Mouse (Mus musculus) ES-E14 (cell line): ENCODE data around the gene Pars2. TPM values are rescaled to one million over a fixed set of nuclear protein-coding genes. Genes with fewer than 3 reads are reported as not detected.

Experiments used
- DNase-seq: peaks from one replicate; pipeline ENCODE4 v3.0.0-alpha.2; 2013; ENCODE audit warnings: low read depth, low spot score
- H3K27ac ChIP-seq: 2 replicates; pipeline ENCODE4 v1.5.1; 2012; ENCODE audit warnings: low read depth, mild to moderate bottlenecking, low read length, moderate library complexity, mixed read lengths; ENCODE audit not compliant: poor library complexity, insufficient read depth, severe bottlenecking
- H3K36me3 ChIP-seq: 2 replicates; pipeline ENCODE4 v1.6.1; 2012; ENCODE audit warnings: mild to moderate bottlenecking, low read length, moderate library complexity, mixed read lengths; ENCODE audit not compliant: control insufficient read depth, poor library complexity, insufficient read depth, severe bottlenecking
- H3K4me1 ChIP-seq, 2 experiments: fragments of 150-350 bp in 1 of 2; sonication (generic) in 1 of 2; 2 replicates each; pipeline ENCODE4 v1.6.1; 2012; ENCODE audit warnings: low read length in 2 of 2, mild to moderate bottlenecking in 1 of 2, mixed read lengths in 1 of 2; ENCODE audit not compliant: control insufficient read depth in 2 of 2, insufficient read depth in 2 of 2, poor library complexity in 1 of 2
- H3K4me3 ChIP-seq, 2 experiments: fragments of 150-350 bp in 1 of 2; sonication (generic) in 1 of 2; 2 replicates each; pipeline ENCODE4 v1.5.1; 2012; ENCODE audit warnings: low read length in 2 of 2, low read depth in 1 of 2, mild to moderate bottlenecking in 1 of 2, mixed read lengths in 1 of 2; ENCODE audit not compliant: insufficient read depth in 1 of 2, poor library complexity in 1 of 2, severe bottlenecking in 1 of 2
- H3K9ac ChIP-seq: 2 replicates; pipeline ENCODE4 v1.6.1; 2012; ENCODE audit warnings: low read depth, mild to moderate bottlenecking, low read length, mixed read lengths; ENCODE audit not compliant: poor library complexity, insufficient read depth, severe bottlenecking
- H3K9me3 ChIP-seq: fragments of 150-350 bp; sonication (generic); 2 replicates; pipeline ENCODE4 v1.6.1; 2012; ENCODE audit warnings: low read depth, mild to moderate bottlenecking, low read length; ENCODE audit not compliant: control insufficient read depth, insufficient read depth
- CHD2 ChIP-seq: IDR thresholded peaks from 2 replicates; pipeline ENCODE4 v1.6.1; 2014; ENCODE audit warnings: mild to moderate bottlenecking, low read depth, low read length, inconsistent platforms
- HCFC1 ChIP-seq: IDR thresholded peaks from 2 replicates; pipeline ENCODE4 v1.6.1; 2012; ENCODE audit warnings: low read length, inconsistent platforms, borderline replicate concordance; ENCODE audit not compliant: insufficient read depth
- MAFK ChIP-seq: IDR thresholded peaks from 2 replicates; pipeline ENCODE4 v1.6.1; 2014; ENCODE audit warnings: mild to moderate bottlenecking, low read depth, low read length, inconsistent platforms; ENCODE audit not compliant: insufficient read depth
- ZC3H11A ChIP-seq: IDR thresholded peaks from 2 replicates; pipeline ENCODE4 v1.6.1; 2012; ENCODE audit warnings: low read depth, mild to moderate bottlenecking, inconsistent platforms, low read length, borderline replicate concordance
- ZNF384 ChIP-seq: IDR thresholded peaks from 2 replicates; pipeline ENCODE4 v1.6.1; 2012; ENCODE audit warnings: low read depth, low read length, inconsistent platforms
- in situ Hi-C, 2 experiments: fragments of 600-800 bp; cut with MboI; formaldehyde crosslinking; loops; one replicate each; pipeline ENCODE4 v1.15.1; 2025; ENCODE audit warnings: low sequenced_read_pairs in 2 of 2, inconsistent platforms in 1 of 2; ENCODE audit not compliant: unreplicated experiment in 2 of 2
- total RNA-seq: library from RNA; depleted of rRNA; stranded (reverse); fragments of 300-350 nt; gene quantifications from 2 replicates; pipeline ENCODE4 v1.2.3, GENCODE M21; 2012

The Pars2 gene
- total RNA-seq, 1 experiment = 12.1 TPM

DNA sequence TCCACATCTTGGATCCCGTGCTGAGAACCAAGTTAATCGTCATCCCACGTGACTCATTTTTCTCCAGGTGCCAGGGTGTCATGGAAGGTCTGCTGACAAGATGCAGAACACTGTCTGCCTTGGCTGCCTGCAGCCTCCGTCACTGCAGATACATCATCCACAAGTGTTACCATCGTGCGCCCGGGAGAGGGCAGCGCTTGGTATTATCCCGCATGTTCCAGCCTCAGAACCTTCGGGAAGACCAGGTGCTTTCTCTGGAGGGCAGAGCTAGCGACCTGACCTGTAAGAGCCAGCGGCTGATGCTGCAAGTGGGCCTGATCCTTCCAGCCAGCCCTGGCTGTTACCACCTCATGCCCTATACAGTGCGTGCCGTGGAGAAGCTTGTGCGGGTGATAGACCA is 2.2 kb downstream of the Pars2 start:
- peak overlapping the region; percentile 19; the same call in 1 of the 2 replicates for H3K9ac ChIP-seq
- H3K36me3 ChIP-seq = peaks cover 14% of the 10 kb centered on the region; the same call in 1 of the 2 replicates
- DNase-seq = no peak
- H3K4me1 ChIP-seq = peaks cover 4 to 6% of the 10 kb centered on the region in 2 experiments; a peak in 2 of 4 replicates
- TF ChIP-seq ZNF384 (no peak), HCFC1 (no peak), MAFK (no peak), ZC3H11A (no peak), CHD2 (no peak)
- in situ Hi-C loops = no loop called here
- H3K4me3 ChIP-seq = peak overlapping the region in 1 of 2 experiments; percentile 18; a peak in 2 of 4 replicates
- H3K27ac ChIP-seq = no peak overlapping the region
- no peaks in the 10 kb centered on the region for H3K9me3 ChIP-seq

DNA sequence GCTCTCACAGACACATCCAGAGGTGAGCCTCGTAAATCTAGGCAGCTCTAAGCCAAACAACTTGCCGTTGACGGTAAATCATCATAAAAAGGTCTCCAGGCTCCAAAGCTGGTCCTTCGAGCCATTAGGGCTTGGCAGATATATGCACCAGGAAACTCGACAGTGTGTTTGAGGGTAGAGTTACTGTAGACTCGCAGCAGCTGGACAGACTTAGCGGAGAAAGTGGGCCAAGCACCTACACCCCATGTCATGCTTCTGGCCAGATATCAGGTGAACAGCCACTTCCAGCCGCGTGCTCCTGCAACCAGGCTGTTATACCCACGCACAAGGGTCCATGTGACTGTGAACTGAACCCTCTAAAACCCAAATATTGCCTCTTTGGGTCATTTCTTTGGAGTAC is 4.8 kb downstream of the Pars2 start:
- H3K36me3 ChIP-seq = peaks cover 22% of the 10 kb centered on the region; the same call in 1 of the 2 replicates
- DNase-seq = no peak
- no peaks in the 10 kb centered on the region for H3K9me3 ChIP-seq
- no peak overlapping the region for H3K9ac ChIP-seq
- no peak overlapping the region for H3K4me3 ChIP-seq
- peaks cover 4 to 7% of the 10 kb centered on the region in 2 experiments; a peak in 2 of 4 replicates for H3K4me1 ChIP-seq
- TF ChIP-seq ZNF384 (no peak), ZC3H11A (no peak)
- no peak overlapping the region for H3K27ac ChIP-seq
- in situ Hi-C loops = no loop called here

DNA sequence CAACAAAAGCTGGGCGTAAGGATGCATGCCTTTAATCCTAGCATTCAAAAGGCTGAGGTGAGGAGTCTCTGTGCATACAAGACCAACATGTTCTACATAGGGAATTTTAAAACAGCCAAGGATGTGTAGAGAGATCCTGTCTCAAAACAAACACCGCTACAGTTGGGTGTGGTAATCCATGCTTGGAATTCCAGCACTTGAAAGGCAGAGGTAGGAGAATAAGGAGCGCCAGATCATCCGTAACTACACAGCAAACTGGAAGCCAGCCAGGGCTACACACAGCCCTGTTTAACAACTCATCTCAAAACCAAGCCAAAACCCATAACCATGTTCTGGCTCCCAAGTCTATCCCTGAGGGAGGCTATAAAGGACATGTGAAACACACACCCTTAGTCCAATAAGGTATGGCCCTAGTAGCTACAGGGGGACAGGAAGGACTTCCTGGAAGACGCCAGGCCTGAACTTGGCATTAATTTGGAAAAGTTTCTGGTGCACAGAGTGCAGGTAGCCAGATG is 13.1 kb downstream of the Pars2 start:
- Histone ChIP-seq H3K27ac (no peak overlapping the region; the same call in 1 of the 2 replicates), H3K4me3 (no peak overlapping the region), H3K9ac (no peak overlapping the region), H3K4me1 (peaks cover 0 to 5% of the 10 kb centered on the region in 2 experiments; a peak in 2 of 4 replicates), H3K9me3 (no peaks in the 10 kb centered on the region), H3K36me3 (peaks cover 49% of the 10 kb centered on the region)
- TF ChIP-seq ZNF384 (no peak), ZC3H11A (no peak), MAFK (no peak), HCFC1 (no peak), CHD2 (no peak)
- no peak for DNase-seq
- in situ Hi-C loops = no loop called here

DNA sequence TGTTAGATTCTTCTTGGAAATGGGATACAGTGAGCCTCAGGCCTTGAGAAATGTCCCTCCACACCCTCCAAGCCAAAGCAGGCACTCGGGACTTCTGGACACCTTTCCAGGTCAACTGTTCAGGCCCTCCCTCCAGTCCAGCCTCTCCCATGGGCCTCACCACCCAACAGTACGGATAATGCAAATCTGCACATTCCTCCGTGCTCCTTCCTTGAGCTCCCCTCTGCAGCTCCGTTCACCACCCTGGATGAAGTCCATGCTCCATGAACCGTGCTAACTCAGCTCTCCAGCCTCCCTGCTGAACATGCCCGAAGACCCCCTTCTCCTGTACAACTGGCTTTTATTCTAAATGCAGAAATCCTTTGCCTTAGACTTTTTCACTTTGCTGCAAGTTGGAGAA is 13.8 kb downstream of the Pars2 start:
- in situ Hi-C loops = no loop called here
- no peak overlapping the region for H3K4me3 ChIP-seq
- TF ChIP-seq CHD2 = no peak
- no peak for TF ChIP-seq MAFK
- no peak for TF ChIP-seq HCFC1
- TF ChIP-seq ZNF384 = no peak
- no peak for TF ChIP-seq ZC3H11A

DNA sequence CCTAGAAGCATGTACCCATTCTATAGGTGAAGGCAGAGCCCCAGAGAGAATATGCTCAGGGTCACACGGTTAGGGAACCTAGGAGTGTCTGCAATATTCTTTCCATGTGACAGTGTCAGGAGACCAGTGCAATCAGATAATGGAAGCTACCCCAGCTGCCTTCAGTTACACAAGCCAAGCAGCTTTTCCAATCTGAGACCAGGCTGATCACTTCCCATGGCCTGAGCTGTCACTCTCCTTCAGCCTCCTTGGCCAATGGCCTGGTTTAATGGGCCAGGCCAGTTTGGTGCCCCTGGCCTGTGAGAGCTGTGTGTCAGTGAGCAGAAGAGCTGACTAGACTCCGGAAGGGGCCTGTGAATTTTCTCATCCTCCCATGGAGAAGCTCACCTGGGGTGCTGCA is 14.4 kb downstream of the Pars2 start:
- H3K4me3 ChIP-seq = no peak overlapping the region
- TF ChIP-seq ZNF384 = no peak
- no peak for TF ChIP-seq MAFK
- no peak for TF ChIP-seq CHD2
- no peak for TF ChIP-seq HCFC1
- TF ChIP-seq ZC3H11A = no peak
- H3K36me3 ChIP-seq = peaks cover 53% of the 10 kb centered on the region
- DNase-seq = no peak
- in situ Hi-C loops = no loop called here
- no peak overlapping the region for H3K9ac ChIP-seq
- H3K27ac ChIP-seq = no peak overlapping the region; the same call in 1 of the 2 replicates
- peaks cover 0 to 5% of the 10 kb centered on the region in 2 experiments; a peak in 2 of 4 replicates for H3K4me1 ChIP-seq
- H3K9me3 ChIP-seq = no peaks in the 10 kb centered on the region

More for the DNA sequence above, 13.8 kb downstream of the Pars2 start:
- peak overlapping the region; percentile 42; the same call in 1 of the 2 replicates for H3K27ac ChIP-seq
- H3K9me3 ChIP-seq = no peaks in the 10 kb centered on the region
- H3K9ac ChIP-seq = no peak overlapping the region
- DNase-seq = no peak
- H3K36me3 ChIP-seq = peaks cover 49% of the 10 kb centered on the region
- peaks cover 0 to 5% of the 10 kb centered on the region in 2 experiments; a peak in 2 of 4 replicates for H3K4me1 ChIP-seq
